Comparison of ENCODE assay signal across 8 mouse cellular contexts in the genomic region with DNA sequence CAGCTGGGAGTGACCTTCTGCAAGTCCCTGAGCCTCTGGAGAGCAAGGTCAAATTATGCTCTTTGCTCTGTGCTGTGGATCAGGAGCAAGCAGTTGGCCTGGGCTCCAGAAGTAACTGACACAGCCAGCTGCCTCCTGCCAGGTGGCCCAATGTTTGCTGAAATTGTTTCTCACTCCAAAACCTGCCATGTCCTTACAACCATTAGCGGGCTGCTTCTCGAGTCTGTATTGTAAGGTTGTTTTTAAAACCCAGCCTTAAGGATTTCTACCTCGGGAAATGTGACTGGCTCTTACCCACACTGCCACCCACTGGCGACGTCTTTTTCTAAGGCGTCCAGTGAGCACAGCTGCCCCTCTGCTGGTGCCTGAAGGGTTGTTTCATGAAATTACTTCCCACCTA. TPM values are rescaled to one million over a fixed set of nuclear protein-coding genes. Genes with fewer than 3 reads are reported as not detected.
A peak's percentile ranks its signal among the peaks of the same experiment; 100 is the strongest.
DNase-seq lines count a peak whose midpoint lies in the region; ATAC-seq and TF ChIP-seq lines count a peak whose summit lies in the region.

No protein-coding gene starts in this region.

- H3K4me2 ChIP-seq in forebrain, embryonic 11.5 days (ENCODE audit: low read depth, low read length, severe bottlenecking) = no peak overlapping the region
- no peak overlapping the region for H3K4me2 ChIP-seq in forebrain, embryonic 13.5 days

- intact Hi-C loops in left cerebral cortex, postnatal 25 days (cut with DNase I) = loop anchor here (2.0 to 5.0 kb wide), 2 partner anchors 162 to 1036 kb away; partner anchors contain the start of genes Abhd13 and Lig4

- no peak overlapping the region for H3K27ac ChIP-seq in forebrain, embryonic 11.5 days (ENCODE audit: low read depth, low read length)
- H3K27ac ChIP-seq in forebrain, embryonic 13.5 days = no peak overlapping the region
- peak overlapping the region; percentile 81 for H3K27ac ChIP-seq in heart, embryonic 10.5 days
- H3K27ac ChIP-seq in olfactory bulb, adult 2 months (ENCODE audit: insufficient read depth, low read depth, low read length) = no peak overlapping the region

- no peaks in the 10 kb centered on the region for H3K36me3 ChIP-seq in forebrain, embryonic 11.5 days (ENCODE audit: control insufficient read depth, insufficient read depth, low read length)
- no peaks in the 10 kb centered on the region for H3K36me3 ChIP-seq in forebrain, embryonic 13.5 days (ENCODE audit: poor library complexity, severe bottlenecking)
- H3K36me3 ChIP-seq in heart, embryonic 10.5 days = no peaks in the 10 kb centered on the region

- peak; percentile 74 for DNase-seq in forebrain, embryonic 11.5 days (ENCODE audit: low spot score)
- peak; percentile 50 for DNase-seq in A20 (ENCODE audit: low read depth, low spot score)
- peak; percentile 80 for DNase-seq in brain, adult 2 months (ENCODE audit: low read depth, low spot score)
- no peak for DNase-seq in heart, embryonic 10.5 days (ENCODE audit: low spot score)
- DNase-seq in left cerebral cortex, postnatal 25 days (ENCODE audit: low spot score in 2 of 2) = peak; percentile 66 to 75

- no peak for ATAC-seq in forebrain, embryonic 11.5 days (replicated peaks; ENCODE audit: low FRiP score)
- ATAC-seq in forebrain, embryonic 13.5 days = no peak
- no peak for ATAC-seq in erythroid progenitor cell, adult 5-6 weeks (replicated peaks; ENCODE audit: low FRiP score, poor library complexity, severe bottlenecking)

- no peaks in the 10 kb centered on the region for H3K9me3 ChIP-seq in forebrain, embryonic 11.5 days (ENCODE audit: control insufficient read depth, low read length)
- no peaks in the 10 kb centered on the region for H3K9me3 ChIP-seq in forebrain, embryonic 13.5 days (replicated peaks)
- no peaks in the 10 kb centered on the region for H3K9me3 ChIP-seq in heart, embryonic 10.5 days

- peak; percentile 65 for TF ChIP-seq CTCF in olfactory bulb, adult 2 months (IDR thresholded peaks at IDR 0.05; ENCODE audit: insufficient read depth, low read depth, low read length)

- H3K27me3 ChIP-seq in forebrain, embryonic 11.5 days (ENCODE audit: control insufficient read depth, insufficient read depth, low read length) = no peaks in the 10 kb centered on the region
- H3K27me3 ChIP-seq in forebrain, embryonic 13.5 days = no peaks in the 10 kb centered on the region
- H3K27me3 ChIP-seq in heart, embryonic 10.5 days (ENCODE audit: insufficient read depth, poor library complexity, severe bottlenecking) = no peaks in the 10 kb centered on the region

- H3K4me1 ChIP-seq in forebrain, embryonic 11.5 days (replicated peaks; ENCODE audit: control insufficient read depth, insufficient read depth, low read length) = peaks cover 5% of the 10 kb centered on the region; the same call in 1 of the 2 replicates
- H3K4me1 ChIP-seq in forebrain, embryonic 13.5 days = peaks cover 23% of the 10 kb centered on the region
- peaks cover 25% of the 10 kb centered on the region for H3K4me1 ChIP-seq in heart, embryonic 10.5 days
- peaks cover 11% of the 10 kb centered on the region for H3K4me1 ChIP-seq in olfactory bulb, adult 2 months (ENCODE audit: control insufficient read depth, insufficient read depth, low read length)

- WGBS in forebrain, embryonic 11.5 days = 2% methylated on average over 6 of the region's 6 CpGs
- 0% methylated on average over 6 of the region's 6 CpGs for WGBS in forebrain, embryonic 13.5 days
- WGBS in heart, embryonic 10.5 days = 2% methylated on average over 6 of the region's 6 CpGs
- 2% methylated on average over 6 of the region's 6 CpGs for WGBS in olfactory bulb, adult 2 months

- no peak overlapping the region for H3K9ac ChIP-seq in forebrain, embryonic 11.5 days (ENCODE audit: low read length)
- H3K9ac ChIP-seq in forebrain, embryonic 13.5 days = no peak overlapping the region

- TF ChIP-seq POLR2A in olfactory bulb, adult 2 months (IDR thresholded peaks at IDR 0.05; ENCODE audit: insufficient read depth, low read depth, low read length) = no peak

- H3K4me3 ChIP-seq in forebrain, embryonic 11.5 days (ENCODE audit: low read depth, low read length) = no peak overlapping the region
- no peak overlapping the region for H3K4me3 ChIP-seq in forebrain, embryonic 13.5 days
- H3K4me3 ChIP-seq in heart, embryonic 10.5 days = no peak overlapping the region
- H3K4me3 ChIP-seq in olfactory bulb, adult 2 months (ENCODE audit: insufficient read depth, low read depth, low read length) = no peak overlapping the region

RNA-seq across cellular contexts. Expression of gene Irs2, which starts 5.0 kb away (rescaled TPM):
- 6.6 and 7.7 TPM in 2 replicates for polyA plus RNA-seq in forebrain, embryonic 11.5 days (2014; fragmentation: Nextera tagmentation; extraction: Ambion mirVana)
- 4.5 and 5.2 TPM in 2 replicates for polyA plus RNA-seq in forebrain, embryonic 13.5 days (2015; fragmentation: Nextera tagmentation; extraction: Ambion mirVana)
- polyA plus RNA-seq in heart, embryonic 10.5 days (2016; fragmentation: Nextera tagmentation; extraction: Ambion mirVana) = 4.5 and 6.2 TPM in 2 replicates
- total RNA-seq in left cerebral cortex, postnatal 25 days (2021) = 10 to 100 TPM; 54.8 to 66.0 TPM
- polyA plus RNA-seq in olfactory bulb, adult 2 months (2012; ENCODE audit: insufficient read depth, insufficient read length, low replicate concordance, missing spikeins) = not detected in 2 replicates
- 13.4 and 14.1 TPM in 2 replicates for total RNA-seq in erythroid progenitor cell, adult 5-6 weeks (2015; ENCODE audit: low replicate concordance)
- total RNA-seq in erythroid progenitor cell, adult 5-6 weeks (2017; ENCODE audit: low replicate concordance) = 6.8 and 9.2 TPM in 2 replicates
